Mouse (Mus musculus) embryonic fibroblast, embryonic 13.5 days (primary cell): ENCODE results near the gene Dync2li1.

Source experiments
- CTCF ChIP-seq: IDR thresholded peaks from 2 replicates; pipeline ENCODE4 v1.5.1; 2011; ENCODE audit warnings: mild to moderate bottlenecking, control low read depth, low read length, moderate library complexity, borderline replicate concordance; ENCODE audit not compliant: insufficient read depth
- POLR2A ChIP-seq: IDR thresholded peaks from 2 replicates; pipeline ENCODE4 v1.6.1; 2011; ENCODE audit warnings: low read depth, mild to moderate bottlenecking, control low read depth, low read length, moderate library complexity

DNA sequence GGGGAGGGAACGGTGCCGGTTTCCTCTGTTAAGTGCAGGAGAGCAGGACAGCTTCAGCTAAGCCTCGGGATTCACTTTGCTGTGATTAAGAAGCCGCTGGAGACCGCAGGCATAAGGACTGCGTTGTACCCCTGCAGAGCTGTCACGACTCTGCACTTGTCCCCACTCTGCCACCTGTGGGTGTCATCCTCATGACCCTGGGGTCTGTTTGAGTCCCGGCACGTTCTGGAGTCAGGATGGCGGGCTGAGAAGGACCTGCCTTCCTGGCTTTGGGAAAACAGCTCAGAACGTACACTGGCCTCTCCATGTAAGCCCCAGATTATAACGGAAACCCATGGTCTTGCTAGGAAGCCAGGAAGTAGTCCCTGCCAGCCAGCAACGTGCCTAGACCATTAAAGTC lies 19.3 kb upstream of the Dync2li1 start:
- TF ChIP-seq CTCF (no peak), POLR2A (no peak)
